Mouse (Mus musculus) left cerebral cortex, postnatal 14 days (tissue): ENCODE results near the gene Vmn2r118. TPM values are rescaled to one million over a fixed set of nuclear protein-coding genes. Genes with fewer than 3 reads are reported as not detected.

Experiments
- DNase-seq, 2 experiments: peaks; one replicate each; pipeline ENCODE4 v3.0.0; 2021 to 2022; ENCODE audit warnings: low spot score in 2 of 2, mixed read lengths in 1 of 2
- intact Hi-C: fragments of 180-260 bp; cut with DNase I; formaldehyde crosslinking; loops from one replicate; pipeline ENCODE4 v1.15.1; 2025
- long read RNA-seq, 2 experiments: library from polyadenylated mRNA; stranded (forward); transcript quantifications; one replicate each; pipeline ENCODE4 v2.0.0; 2021
- total RNA-seq, 2 experiments: library from RNA; stranded (reverse); gene quantifications; 2 replicates each; pipeline ENCODE4 v1.2.3; 2021

The Vmn2r118 gene
- not detected for total RNA-seq
- long read RNA-seq, experiment 1 = 0 reads
- long read RNA-seq, experiment 2 = 0 reads

- intact Hi-C loops = no loop called here
- DNase-seq = no peak
These were observed at the start of gene Vmn2r118 for GRCm38 (mm10) chr17:55625092-55625491. TSS of gene Vmn2r118 (minus strand) at chr17:55625192.

GRCm38 (mm10) chr17:55661099-55661498, 36.1 kb upstream of the Vmn2r118 start:
- intact Hi-C loops = no loop called here
- DNase-seq = no peak

- intact Hi-C loops = no loop called here
- DNase-seq = no peak
These were observed 34.2 kb downstream of the Vmn2r118 start for GRCm38 (mm10) chr17:55590838-55591237.

DNA sequence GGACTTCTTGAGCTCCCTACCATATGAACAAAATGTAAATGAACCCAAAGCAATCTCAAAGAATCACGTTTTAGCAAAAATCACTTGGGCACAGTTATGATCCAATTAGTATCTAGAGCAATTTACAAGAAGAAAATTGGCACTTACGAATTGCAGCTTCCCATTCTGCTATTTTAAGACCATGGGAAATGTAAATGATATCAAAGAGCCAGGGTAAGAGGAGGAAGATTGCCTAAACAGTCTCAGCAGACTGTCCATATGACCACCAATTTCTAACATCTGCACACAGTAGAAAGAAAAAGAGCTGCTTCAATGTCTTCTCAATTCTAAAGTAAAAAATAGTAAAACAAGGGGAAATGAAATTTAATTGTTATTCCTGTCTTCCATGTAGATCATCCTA, 63.2 kb downstream of the Vmn2r118 start:
- intact Hi-C loops = no loop called here
- DNase-seq = no peak

- peak in 1 of 2 experiments; percentile 22 for DNase-seq
- intact Hi-C loops = no loop called here
These were observed 76.5 kb downstream of the Vmn2r118 start for GRCm38 (mm10) chr17:55548476-55548875.

Other genes starting within 250 kb of the Vmn2r118 start
- gene St6gal2, start 179.8 kb downstream of the Vmn2r118 start, total RNA-seq = 10 to 100 TPM; 57.3 to 60.7 TPM
- gene Pot1b, start 87.4 kb upstream of the Vmn2r118 start, total RNA-seq = 1 to 10 TPM; 5.9 to 6.4 TPM
- not detected for gene Adgre4, start 124.8 kb upstream of the Vmn2r118 start, total RNA-seq